Mouse (Mus musculus): ENCODE results near the gene Slc39a1. TPM values are rescaled to one million over a fixed set of nuclear protein-coding genes. Genes with fewer than 3 reads are reported as not detected.

Slc39a1 gene
- total RNA-seq, 4 experiments from 2014 or later = 37.8 to 46.4 (median 43.6) TPM

GRCm38 (mm10) chr3:90294064-90294440 lies 46.1 kb downstream of the Slc39a1 start:
- no peak for DNase-seq (ENCODE audit: low spot score in 2 of 2)

GRCm38 (mm10) chr3:90294651-90295050 lies 46.7 kb downstream of the Slc39a1 start:
- no peak for DNase-seq (ENCODE audit: low spot score in 2 of 2)

Small RNAs within 50 kb of the gene (microRNA-seq; reads per million reads assigned to microRNA genes)
- gene Mir7012 = not detected

Other genes with a start within 250 kb of the Slc39a1 start
- gene Hax1, start 249.4 kb upstream of the Slc39a1 start, total RNA-seq (2022) = 10 to 100 TPM; 47.1 to 65.2 (median 51.5) TPM
- gene 4933434E20Rik, start 196.5 kb upstream of the Slc39a1 start, total RNA-seq (2022) = 100 to 1,000 TPM in 3 of 4 experiments, 10 to 100 TPM in 1; 99.6 to 117 (median 106) TPM
- 10 to 100 TPM; 77.3 to 99.8 (median 88.6) TPM for gene Ubap2l, start 195.5 kb upstream of the Slc39a1 start, total RNA-seq (2022)
- 100 to 1,000 TPM; 385 to 462 (median 429) TPM for gene Tpm3, start 175.5 kb upstream of the Slc39a1 start, total RNA-seq (2022)
- gene Nup210l, start 144.0 kb upstream of the Slc39a1 start, total RNA-seq (2022) = under 1 TPM in 2 of 4 experiments, not detected in 2; 0.05 to 0.10 TPM
- 1,000 to 10,000 TPM; 1,066 to 1,242 (median 1,083) TPM for gene Rps27, start 34.5 kb upstream of the Slc39a1 start, total RNA-seq (2022)
- gene Rab13, start 34.5 kb upstream of the Slc39a1 start, total RNA-seq (2022) = 10 to 100 TPM in 1 of 4 experiments, 1 to 10 TPM in 3; 5.7 to 11.6 (median 8.8) TPM
- gene Jtb, start 16.6 kb upstream of the Slc39a1 start, total RNA-seq (2022) = 10 to 100 TPM; 67.8 to 75.4 (median 71.8) TPM
- gene Creb3l4, start 4.7 kb upstream of the Slc39a1 start, total RNA-seq (2022) = not detected
- 10 to 100 TPM; 15.3 to 21.7 (median 16.5) TPM for gene Crtc2, start 6.0 kb downstream of the Slc39a1 start, total RNA-seq (2022)
- gene Dennd4b, start 17.0 kb downstream of the Slc39a1 start, total RNA-seq (2022) = 100 to 1,000 TPM in 1 of 4 experiments, 10 to 100 TPM in 3; 76.0 to 106 (median 85.8) TPM
- 10 to 100 TPM; 55.0 to 69.8 (median 62.6) TPM for gene Gatad2b, start 45.0 kb downstream of the Slc39a1 start, total RNA-seq (2022)
- 1 to 10 TPM in 2 of 4 experiments, under 1 TPM in 2; 0.65 to 1.1 (median 0.96) TPM for gene Slc27a3, start 141.8 kb downstream of the Slc39a1 start, total RNA-seq (2022)
- 10 to 100 TPM; 14.0 to 16.8 (median 14.8) TPM for gene Ints3, start 185.4 kb downstream of the Slc39a1 start, total RNA-seq (2022)
- 1 to 10 TPM; 3.8 to 6.9 (median 6.1) TPM for gene Npr1, start 217.7 kb downstream of the Slc39a1 start, total RNA-seq (2022)
- 10 to 100 TPM; 24.4 to 33.4 (median 26.9) TPM for gene Ilf2, start 228.0 kb downstream of the Slc39a1 start, total RNA-seq (2022)
- gene Snapin, start 242.9 kb downstream of the Slc39a1 start, total RNA-seq (2022) = 10 to 100 TPM; 77.7 to 93.9 (median 78.5) TPM

Data from gastrocnemius, adult 8-10 months (tissue).